Mouse (Mus musculus) limb, embryonic 11.5 days (tissue): ENCODE data around the gene Msi1. TPM values are rescaled to one million over a fixed set of nuclear protein-coding genes. Genes with fewer than 3 reads are reported as not detected.
"Not testable (repeated sequence)": the region's sequence is repeated elsewhere in the genome, so short reads cannot be mapped to it uniquely, and the experiment has no call there.

Experiments
- ATAC-seq: fragments of 200-750 bp; cut with Nextera tagmentation; 2 replicates; pipeline ENCODE4 v1.8.0; 2017; ENCODE audit warnings: low read depth; ENCODE audit not compliant: insufficient number of reproducible peaks, low FRiP score, low TSS enrichment
- DNase-seq: peaks from one replicate; pipeline ENCODE4 v3.0.0-alpha.2; 2015; ENCODE audit warnings: low spot score
- H3K27ac ChIP-seq: fragments of 300-500 bp; sonication (generic); replicated peaks from 2 replicates; pipeline ENCODE4 v1.5.1; 2014; ENCODE audit warnings: low read depth, mild to moderate bottlenecking, low read length
- H3K27me3 ChIP-seq: fragments of 300-500 bp; sonication (generic); 2 replicates; pipeline ENCODE4 v1.6.1; 2014; ENCODE audit warnings: mild to moderate bottlenecking, low read length, mixed read lengths; ENCODE audit not compliant: control insufficient read depth, insufficient read depth
- H3K36me3 ChIP-seq: fragments of 300-500 bp; sonication (generic); 2 replicates; pipeline ENCODE4 v1.6.1; 2014; ENCODE audit warnings: mild to moderate bottlenecking, low read length, moderate library complexity, mixed read lengths; ENCODE audit not compliant: control insufficient read depth, insufficient read depth
- H3K4me1 ChIP-seq: fragments of 300-500 bp; sonication (generic); 2 replicates; pipeline ENCODE4 v1.6.1; 2014; ENCODE audit warnings: low read length, mixed read lengths; ENCODE audit not compliant: control insufficient read depth, insufficient read depth
- H3K4me2 ChIP-seq: fragments of 300-500 bp; sonication (generic); 2 replicates; pipeline ENCODE4 v1.6.1; 2014; ENCODE audit warnings: low read depth, mild to moderate bottlenecking, moderate library complexity; ENCODE audit not compliant: severe bottlenecking
- H3K4me3 ChIP-seq: fragments of 300-500 bp; sonication (generic); 2 replicates; pipeline ENCODE4 v1.5.1; 2014; ENCODE audit warnings: low read depth, low read length
- H3K9ac ChIP-seq: fragments of 300-500 bp; sonication (generic); 2 replicates; pipeline ENCODE4 v1.6.1; 2014; ENCODE audit warnings: mild to moderate bottlenecking, low read length
- H3K9me3 ChIP-seq: fragments of 300-500 bp; sonication (generic); 2 replicates; pipeline ENCODE4 v1.6.1; 2016; ENCODE audit warnings: low read length; ENCODE audit not compliant: control insufficient read depth
- WGBS: fragments of 180-500 bp; shearing (Covaris S2); extraction: QIAGEN DNeasy Blood & Tissue Kit; methylation state at CpG from one replicate; pipeline ENCODE4 v1.1.7; 2014; 5-methylcytosine and 5-hydroxymethylcytosine counted together
- polyA plus RNA-seq: library from polyadenylated mRNA; unstranded; fragments of >200 nt; fragmentation: Nextera tagmentation; extraction: Ambion mirVana; gene quantifications from 2 replicates; pipeline ENCODE4 v1.2.1, GENCODE M21; 2014

Gene Msi1
- polyA plus RNA-seq, 1 experiment from 2014 or later, result 45.9 TPM

DNA sequence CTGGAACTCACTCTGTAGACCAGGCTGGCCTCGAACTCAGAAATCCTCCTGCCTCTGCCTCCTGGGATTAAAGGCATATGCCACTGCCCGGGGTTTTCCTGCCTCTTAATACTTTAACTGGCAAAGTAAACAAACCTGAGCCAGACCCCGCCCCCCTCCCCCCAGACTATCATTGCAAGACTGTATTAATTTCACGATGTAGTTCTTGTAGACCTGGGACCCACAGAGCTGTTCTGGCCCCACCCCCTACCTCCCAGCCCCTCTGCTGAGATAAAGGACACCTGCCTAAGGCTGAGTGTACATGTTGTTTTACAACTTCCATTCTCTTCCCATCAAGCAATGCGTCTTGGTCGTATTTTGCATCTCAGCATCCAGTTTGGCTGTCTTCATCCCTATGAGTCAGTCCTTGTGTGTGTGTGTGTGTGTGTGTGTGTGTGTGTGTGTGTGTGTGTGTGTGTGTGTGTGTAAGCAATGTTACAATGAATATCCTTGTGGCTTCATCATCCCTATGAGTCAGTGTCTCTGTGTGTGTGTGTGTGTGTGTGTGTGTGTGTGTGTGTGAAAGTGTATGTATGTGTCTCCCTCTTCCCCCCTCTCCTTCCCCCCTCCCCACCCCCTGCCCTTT, 63.4 kb downstream of the Msi1 start:
- no peaks in the 10 kb centered on the region for H3K36me3 ChIP-seq
- no peak overlapping the region for H3K27ac ChIP-seq
- H3K4me3 ChIP-seq, result no peak overlapping the region
- no peaks in the 10 kb centered on the region for H3K9me3 ChIP-seq
- 77% methylated on average over 6 of the region's 6 CpGs for WGBS
- ATAC-seq, result no peak
- peaks cover 4% of the 10 kb centered on the region; the same call in 1 of the 2 replicates for H3K4me1 ChIP-seq
- no peak overlapping the region for H3K4me2 ChIP-seq
- no peaks in the 10 kb centered on the region for H3K27me3 ChIP-seq
- no peak for DNase-seq
- H3K9ac ChIP-seq, result no peak overlapping the region

DNA sequence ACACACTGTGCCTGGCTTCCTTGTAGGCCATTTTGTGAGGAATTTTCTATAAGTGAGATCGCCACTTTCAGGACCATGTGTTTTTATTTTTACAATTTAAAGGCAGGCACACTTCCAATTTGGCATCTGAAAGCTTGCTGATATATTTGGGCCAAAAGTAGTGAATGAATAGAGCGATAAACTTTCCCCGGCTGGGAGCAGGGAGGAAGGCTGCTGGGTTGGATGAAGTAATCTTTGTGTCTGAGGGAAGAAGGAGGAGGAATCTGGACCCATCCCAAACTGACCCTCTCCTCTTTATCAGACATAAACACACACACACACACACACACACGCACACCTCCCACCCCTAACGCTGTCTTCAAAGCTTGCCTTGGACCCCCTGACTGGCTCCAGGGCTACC, 64.0 kb downstream of the Msi1 start:
- Histone ChIP-seq H3K9me3 (no peaks in the 10 kb centered on the region), H3K36me3 (no peaks in the 10 kb centered on the region), H3K27ac (no peak overlapping the region), H3K9ac (no peak overlapping the region), H3K4me1 (peaks cover 4% of the 10 kb centered on the region; the same call in 1 of the 2 replicates), H3K4me3 (no peak overlapping the region), H3K27me3 (no peaks in the 10 kb centered on the region), H3K4me2 (no peak overlapping the region)
- DNase-seq (no peak), ATAC-seq (no peak)
- WGBS, result 60% methylated on average over 5 of the region's 5 CpGs

DNA sequence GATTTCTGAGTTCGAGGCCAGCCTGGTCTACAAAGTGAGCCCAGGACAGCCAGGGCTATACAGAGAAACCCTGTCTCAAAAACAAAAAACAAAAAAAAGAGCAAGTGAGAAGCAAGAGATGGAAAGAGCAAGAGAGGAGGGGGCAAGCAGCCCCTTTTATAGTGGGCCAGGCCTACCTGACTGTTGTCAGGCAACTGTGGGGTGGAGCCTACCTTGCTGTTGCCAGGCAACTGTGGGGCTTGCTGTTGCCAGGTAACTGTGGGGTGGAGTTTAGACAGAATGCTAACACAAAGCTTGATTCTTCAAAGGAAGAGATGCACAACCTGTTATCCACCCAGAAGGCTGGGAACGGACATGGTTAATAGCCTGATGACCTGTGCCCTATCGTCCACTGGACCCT, 66.2 kb downstream of the Msi1 start:
- not testable (repeated sequence) for H3K4me2 ChIP-seq, H3K36me3 ChIP-seq, H3K27ac ChIP-seq, H3K9me3 ChIP-seq, H3K4me1 ChIP-seq, ATAC-seq, H3K4me3 ChIP-seq, DNase-seq, H3K27me3 ChIP-seq, H3K9ac ChIP-seq
- WGBS, result 84% methylated on average over 3 of the region's 3 CpGs

DNA sequence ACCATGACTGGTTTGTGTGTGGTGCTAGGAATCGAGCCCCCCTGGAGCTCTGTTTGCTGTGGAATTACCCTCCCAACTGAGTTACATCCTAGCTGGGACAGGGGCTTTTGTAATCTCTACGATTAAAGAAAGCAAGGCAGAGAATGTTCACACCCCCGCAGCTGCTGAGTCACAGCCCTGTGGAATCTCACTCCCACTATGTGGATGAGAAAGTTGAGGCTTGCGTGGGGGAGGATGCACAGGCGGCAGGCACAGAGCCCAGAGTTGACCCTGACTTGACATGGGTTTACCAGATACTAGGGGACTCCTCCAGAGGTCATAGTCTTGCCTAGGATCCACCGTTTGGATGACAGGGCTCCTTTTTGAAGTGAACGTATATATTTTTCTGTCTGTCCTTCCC, 67.6 kb downstream of the Msi1 start:
- 86% methylated on average over 7 of the region's 7 CpGs for WGBS
- ATAC-seq (no peak), DNase-seq (no peak)
- Histone ChIP-seq H3K4me3 (no peak overlapping the region), H3K4me1 (no peaks in the 10 kb centered on the region), H3K27ac (no peak overlapping the region), H3K36me3 (no peaks in the 10 kb centered on the region), H3K27me3 (no peaks in the 10 kb centered on the region), H3K4me2 (no peak overlapping the region), H3K9ac (no peak overlapping the region), H3K9me3 (no peaks in the 10 kb centered on the region; the same call in 1 of the 2 replicates)

DNA sequence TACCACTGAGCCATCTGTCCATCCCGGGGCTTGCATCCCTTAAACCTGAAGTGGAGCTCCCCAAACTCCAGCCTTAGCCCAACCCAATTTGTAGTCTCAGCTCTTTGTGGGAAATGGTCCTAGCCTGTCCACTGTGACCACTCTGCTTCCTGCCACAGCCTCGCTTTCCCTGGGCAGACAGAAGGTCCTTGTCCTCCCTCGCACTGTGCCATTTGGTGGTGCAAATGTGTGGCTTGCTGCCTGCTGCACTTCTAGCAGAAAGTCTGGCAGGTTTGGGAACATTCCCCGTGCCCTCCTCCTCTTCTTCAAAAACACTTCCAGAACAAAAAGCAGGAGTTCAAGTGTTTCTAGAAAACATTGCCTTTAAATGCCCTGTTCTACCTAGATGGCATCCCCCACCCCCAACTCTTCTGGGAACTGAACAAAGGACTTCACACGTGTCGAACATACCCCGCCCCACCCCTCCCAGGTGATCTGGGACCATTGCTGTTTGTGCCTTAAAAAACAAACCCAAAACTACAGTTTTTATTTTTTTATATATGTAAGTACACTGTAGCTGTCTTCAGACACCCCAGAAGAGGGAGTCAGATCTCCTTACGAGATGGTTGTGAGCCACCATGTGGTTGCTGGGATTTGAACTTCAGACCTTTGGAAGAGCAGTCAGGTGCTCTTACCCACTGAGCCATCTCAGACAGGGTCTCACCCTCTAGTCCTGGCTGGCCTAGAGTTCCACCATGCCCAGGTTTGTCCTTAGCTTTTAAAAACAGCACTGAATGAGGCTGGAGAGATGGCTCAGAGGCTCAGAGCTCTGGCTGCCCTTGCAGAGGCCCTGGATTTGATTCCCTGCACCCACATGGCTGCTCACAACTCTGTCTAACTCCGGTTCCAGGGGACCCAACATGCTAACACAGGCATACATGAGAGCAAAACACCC, 69.2 kb downstream of the Msi1 start:
- DNase-seq (no peak), ATAC-seq (no peak)
- no peak overlapping the region for H3K4me2 ChIP-seq
- H3K36me3 ChIP-seq, result no peaks in the 10 kb centered on the region
- 49% methylated on average over 9 of the region's 9 CpGs for WGBS
- H3K4me3 ChIP-seq, result no peak overlapping the region
- H3K27ac ChIP-seq, result no peak overlapping the region
- no peaks in the 10 kb centered on the region for H3K27me3 ChIP-seq
- H3K9ac ChIP-seq, result no peak overlapping the region; the same call in 1 of the 2 replicates
- H3K9me3 ChIP-seq, result no peaks in the 10 kb centered on the region; the same call in 1 of the 2 replicates
- H3K4me1 ChIP-seq, result no peaks in the 10 kb centered on the region

DNA sequence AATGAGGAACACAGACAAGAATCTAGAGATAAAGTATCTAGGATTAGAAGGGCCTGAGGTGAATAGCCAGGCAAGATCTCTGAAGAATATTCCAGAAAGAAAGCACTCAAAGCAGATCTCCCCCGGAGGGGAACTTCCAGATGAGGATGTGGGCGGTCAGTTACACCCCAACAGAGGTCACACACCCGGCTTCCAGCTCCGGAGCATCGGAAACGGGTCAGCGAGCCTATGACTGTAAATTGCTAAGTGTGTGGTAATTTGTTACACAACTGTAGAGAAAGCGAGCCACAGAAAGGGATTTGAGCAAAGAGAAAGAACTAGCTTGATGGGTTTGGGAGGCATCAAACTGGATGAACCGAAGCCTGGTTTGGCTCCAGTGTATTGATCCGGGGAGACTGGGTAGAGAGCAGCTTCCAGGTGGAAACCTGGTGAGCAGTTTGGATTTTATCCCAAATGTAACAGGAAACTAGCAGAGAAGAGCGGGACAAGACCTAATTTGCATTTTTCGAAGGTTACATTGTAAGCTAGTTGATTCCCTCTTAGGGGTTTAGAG, 71.1 kb downstream of the Msi1 start:
- ATAC-seq (no peak), DNase-seq (no peak)
- WGBS, result 83% methylated on average over 12 of the region's 12 CpGs

DNA sequence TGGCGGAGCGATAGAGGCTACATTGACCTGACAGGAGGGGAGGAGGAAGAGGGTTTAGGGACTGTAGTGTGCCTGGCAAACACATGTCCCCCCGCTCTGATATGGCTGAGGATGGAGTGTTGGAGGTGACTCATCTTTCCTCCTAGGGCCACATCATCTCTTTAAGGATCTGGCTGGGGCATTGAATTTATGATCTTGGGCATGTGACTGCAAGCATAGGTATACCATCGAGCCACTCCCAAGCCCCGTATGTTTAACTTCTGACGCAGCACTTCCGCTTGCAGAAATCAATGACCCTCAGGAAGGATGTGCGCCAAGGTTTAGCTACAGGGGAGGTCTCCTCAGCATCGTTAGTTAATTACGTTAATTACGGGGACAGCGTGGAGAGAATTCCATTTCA, 73.6 kb downstream of the Msi1 start:
- H3K4me1 ChIP-seq, result peaks cover 8% of the 10 kb centered on the region
- no peak overlapping the region for H3K4me3 ChIP-seq
- no peak overlapping the region for H3K27ac ChIP-seq
- no peak overlapping the region for H3K4me2 ChIP-seq
- no peak for ATAC-seq
- H3K27me3 ChIP-seq, result no peaks in the 10 kb centered on the region
- DNase-seq, result no peak
- no peaks in the 10 kb centered on the region; the same call in 1 of the 2 replicates for H3K9me3 ChIP-seq
- no peaks in the 10 kb centered on the region for H3K36me3 ChIP-seq
- H3K9ac ChIP-seq, result no peak overlapping the region
- WGBS, result 68% methylated on average over 12 of the region's 12 CpGs

More for the DNA sequence above, 71.1 kb downstream of the Msi1 start:
- no peaks in the 10 kb centered on the region for H3K27me3 ChIP-seq
- H3K9me3 ChIP-seq, result no peaks in the 10 kb centered on the region; the same call in 1 of the 2 replicates
- no peak overlapping the region for H3K4me2 ChIP-seq
- no peaks in the 10 kb centered on the region for H3K36me3 ChIP-seq
- H3K4me1 ChIP-seq, result no peaks in the 10 kb centered on the region
- no peak overlapping the region for H3K9ac ChIP-seq
- no peak overlapping the region for H3K27ac ChIP-seq
- no peak overlapping the region for H3K4me3 ChIP-seq
